Mouse (Mus musculus) ES-E14 (cell line): ENCODE measurements at regions not wholly inside any gene's neighbourhood (a gene's known extent, or its start where the extent isn't known, plus 50 kb on each side); places are given as distances from the start of the nearest gene placed in this dataset.

Source experiments
- DNase-seq: peaks from one replicate; pipeline ENCODE4 v3.0.0-alpha.2; 2013; ENCODE audit warnings: low read depth, low spot score
- H3K27ac ChIP-seq: 2 replicates; pipeline ENCODE4 v1.5.1; 2012; ENCODE audit warnings: low read depth, mild to moderate bottlenecking, low read length, moderate library complexity, mixed read lengths; ENCODE audit not compliant: poor library complexity, insufficient read depth, severe bottlenecking
- H3K36me3 ChIP-seq: 2 replicates; pipeline ENCODE4 v1.6.1; 2012; ENCODE audit warnings: mild to moderate bottlenecking, low read length, moderate library complexity, mixed read lengths; ENCODE audit not compliant: control insufficient read depth, poor library complexity, insufficient read depth, severe bottlenecking
- H3K4me1 ChIP-seq, 2 experiments: fragments of 150-350 bp in 1 of 2; sonication (generic) in 1 of 2; 2 replicates each; pipeline ENCODE4 v1.6.1; 2012; ENCODE audit warnings: low read length in 2 of 2, mild to moderate bottlenecking in 1 of 2, mixed read lengths in 1 of 2; ENCODE audit not compliant: control insufficient read depth in 2 of 2, insufficient read depth in 2 of 2, poor library complexity in 1 of 2
- H3K4me3 ChIP-seq, 2 experiments: fragments of 150-350 bp in 1 of 2; sonication (generic) in 1 of 2; 2 replicates each; pipeline ENCODE4 v1.5.1; 2012; ENCODE audit warnings: low read length in 2 of 2, low read depth in 1 of 2, mild to moderate bottlenecking in 1 of 2, mixed read lengths in 1 of 2; ENCODE audit not compliant: insufficient read depth in 1 of 2, poor library complexity in 1 of 2, severe bottlenecking in 1 of 2
- H3K9ac ChIP-seq: 2 replicates; pipeline ENCODE4 v1.6.1; 2012; ENCODE audit warnings: low read depth, mild to moderate bottlenecking, low read length, mixed read lengths; ENCODE audit not compliant: poor library complexity, insufficient read depth, severe bottlenecking
- H3K9me3 ChIP-seq: fragments of 150-350 bp; sonication (generic); 2 replicates; pipeline ENCODE4 v1.6.1; 2012; ENCODE audit warnings: low read depth, mild to moderate bottlenecking, low read length; ENCODE audit not compliant: control insufficient read depth, insufficient read depth
- CHD2 ChIP-seq: IDR thresholded peaks from 2 replicates; pipeline ENCODE4 v1.6.1; 2014; ENCODE audit warnings: mild to moderate bottlenecking, low read depth, low read length, inconsistent platforms
- HCFC1 ChIP-seq: IDR thresholded peaks from 2 replicates; pipeline ENCODE4 v1.6.1; 2012; ENCODE audit warnings: low read length, inconsistent platforms, borderline replicate concordance; ENCODE audit not compliant: insufficient read depth
- MAFK ChIP-seq: IDR thresholded peaks from 2 replicates; pipeline ENCODE4 v1.6.1; 2014; ENCODE audit warnings: mild to moderate bottlenecking, low read depth, low read length, inconsistent platforms; ENCODE audit not compliant: insufficient read depth
- ZC3H11A ChIP-seq: IDR thresholded peaks from 2 replicates; pipeline ENCODE4 v1.6.1; 2012; ENCODE audit warnings: low read depth, mild to moderate bottlenecking, inconsistent platforms, low read length, borderline replicate concordance
- ZNF384 ChIP-seq: IDR thresholded peaks from 2 replicates; pipeline ENCODE4 v1.6.1; 2012; ENCODE audit warnings: low read depth, low read length, inconsistent platforms
- in situ Hi-C, 2 experiments: fragments of 600-800 bp; cut with MboI; formaldehyde crosslinking; loops; one replicate each; pipeline ENCODE4 v1.15.1; 2025; ENCODE audit warnings: low sequenced_read_pairs in 2 of 2, inconsistent platforms in 1 of 2; ENCODE audit not compliant: unreplicated experiment in 2 of 2

- in situ Hi-C loops, result no loop called here
- no peaks in the 10 kb centered on the region for H3K9me3 ChIP-seq
- H3K4me3 ChIP-seq, result no peak overlapping the region
- H3K9ac ChIP-seq, result no peak overlapping the region
- DNase-seq, result no peak
- H3K36me3 ChIP-seq, result no peaks in the 10 kb centered on the region
- no peak overlapping the region for H3K27ac ChIP-seq
- no peak for TF ChIP-seq CHD2
- H3K4me1 ChIP-seq, result no peaks in the 10 kb centered on the region
These were observed 437.1 kb downstream of the Cd83 start for GRCm38 (mm10) chr13:44221721-44222120.

- DNase-seq, result no peak
- Histone ChIP-seq H3K9me3 (no peaks in the 10 kb centered on the region), H3K9ac (no peak overlapping the region), H3K4me3 (no peak overlapping the region), H3K36me3 (no peaks in the 10 kb centered on the region), H3K4me1 (no peaks in the 10 kb centered on the region), H3K27ac (no peak overlapping the region)
- in situ Hi-C loops, result no loop called here
- TF ChIP-seq CHD2 (no peak), MAFK (no peak), HCFC1 (no peak), ZNF384 (no peak), ZC3H11A (no peak)
These were observed 437.8 kb downstream of the Cd83 start for GRCm38 (mm10) chr13:44222335-44222734.

- Histone ChIP-seq H3K9ac (no peak overlapping the region), H3K9me3 (no peaks in the 10 kb centered on the region), H3K4me3 (no peak overlapping the region), H3K4me1 (peaks cover 0 to 2% of the 10 kb centered on the region in 2 experiments; a peak in 1 of 4 replicates), H3K36me3 (no peaks in the 10 kb centered on the region), H3K27ac (no peak overlapping the region)
- in situ Hi-C loops, result no loop called here
- no peak for TF ChIP-seq MAFK
- TF ChIP-seq HCFC1, result no peak
- TF ChIP-seq ZC3H11A, result no peak
- no peak for DNase-seq
These were observed 443.3 kb downstream of the Cd83 start for GRCm38 (mm10) chr13:44227706-44228459.

GRCm38 (mm10) chr13:44228540-44229135, 444.1 kb downstream of the Cd83 start:
- TF ChIP-seq MAFK (no peak), ZC3H11A (no peak), ZNF384 (no peak), CHD2 (no peak), HCFC1 (no peak)
- H3K36me3 ChIP-seq, result no peaks in the 10 kb centered on the region
- no peak for DNase-seq
- no peak overlapping the region for H3K27ac ChIP-seq
- H3K4me1 ChIP-seq, result peaks cover 0 to 2% of the 10 kb centered on the region in 2 experiments; a peak in 1 of 4 replicates
- H3K9ac ChIP-seq, result no peak overlapping the region
- H3K9me3 ChIP-seq, result no peaks in the 10 kb centered on the region
- no peak overlapping the region for H3K4me3 ChIP-seq
- in situ Hi-C loops, result no loop called here
